Mouse (Mus musculus) liver, postnatal 0 days (tissue): ENCODE data around the gene Klk1b21.

Source experiments
- CTCF ChIP-seq: sonication (generic); IDR thresholded peaks from 2 replicates; pipeline ENCODE4 v1.5.1; 2016; ENCODE audit warnings: antibody characterized with exemption, low read depth
- EP300 ChIP-seq: IDR thresholded peaks from 2 replicates; pipeline ENCODE4 v1.6.1; 2016; ENCODE audit warnings: antibody characterized with exemption, low read depth, mild to moderate bottlenecking

DNA sequence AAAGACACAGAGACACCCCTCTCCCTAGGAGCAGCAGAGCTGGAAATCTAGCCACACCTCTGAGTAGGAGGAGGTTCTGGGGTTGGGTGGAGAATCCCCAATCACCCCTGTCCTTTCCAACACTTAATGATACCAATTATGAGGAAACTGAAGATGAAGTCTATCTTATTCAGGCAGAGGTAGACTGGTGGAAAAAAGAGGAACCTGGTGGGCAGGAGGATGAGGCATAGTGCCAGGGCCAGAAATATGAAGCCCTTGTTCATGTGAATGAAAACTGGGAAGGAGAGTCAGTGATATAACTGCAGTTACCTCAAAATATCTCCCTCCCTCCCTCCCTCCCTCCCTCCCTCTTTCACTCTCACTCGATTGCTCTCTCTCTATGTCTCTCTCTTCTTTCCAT is 24.4 kb upstream of the Klk1b21 start:
- TF ChIP-seq CTCF (no peak), EP300 (no peak)
